Mouse (Mus musculus): Measurements from ENCODE around the gene Fam172a.

- TF ChIP-seq POLR2A (IDR thresholded peaks at IDR 0.05; ENCODE audit: extremely low read depth, insufficient read depth, low read length) (no peak), CTCF (IDR thresholded peaks at IDR 0.05; ENCODE audit: low read depth, low read length) (no peak)
Observed at GRCm38 (mm10) chr13:78171984-78172636, 470.3 kb downstream of the Fam172a start.

Data from liver, adult 2 months (tissue).